Mouse (Mus musculus): ENCODE results near the gene Ppox. TPM values are rescaled to one million over a fixed set of nuclear protein-coding genes. Genes with fewer than 3 reads are reported as not detected.

Ppox gene
- polyA plus RNA-seq, 1 experiment from 2014 or later = 46.8 TPM

- Histone ChIP-seq H3K4me3 (replicated peaks; ENCODE audit: low read depth, low read length) (no peak overlapping the region), H3K9ac (replicated peaks; ENCODE audit: low read length) (no peak overlapping the region), H3K27me3 (ENCODE audit: control insufficient read depth, insufficient read depth, low read length) (no peaks in the 10 kb centered on the region), H3K4me2 (ENCODE audit: low read length) (no peak overlapping the region), H3K9me3 (ENCODE audit: control insufficient read depth, low read length) (no peaks in the 10 kb centered on the region), H3K27ac (replicated peaks; ENCODE audit: low read depth, low read length) (no peak overlapping the region), H3K4me1 (ENCODE audit: control insufficient read depth, insufficient read depth, low read length) (no peaks in the 10 kb centered on the region), H3K36me3 (ENCODE audit: control insufficient read depth, insufficient read depth, low read length) (peaks cover 59% of the 10 kb centered on the region)
- DNase-seq = no peak
- WGBS = 95% methylated on average over 4 of the region's 4 CpGs
- no peak for ATAC-seq (ENCODE audit: low FRiP score, low TSS enrichment)
Observed at GRCm38 (mm10) chr1:171234538-171234937, 46.4 kb downstream of the Ppox start.

- WGBS = 92% methylated on average over 14 of the region's 14 CpGs
- Histone ChIP-seq H3K4me1 (ENCODE audit: control insufficient read depth, insufficient read depth, low read length) (no peaks in the 10 kb centered on the region), H3K9me3 (ENCODE audit: control insufficient read depth, low read length) (no peaks in the 10 kb centered on the region), H3K4me3 (replicated peaks; ENCODE audit: low read depth, low read length) (no peak within 1 kb of the TSS), H3K9ac (replicated peaks; ENCODE audit: low read length) (no peak within 1 kb of the TSS), H3K27ac (replicated peaks; ENCODE audit: low read depth, low read length) (no peak within 1 kb of the TSS), H3K36me3 (ENCODE audit: control insufficient read depth, insufficient read depth, low read length) (peaks cover 55% of the 10 kb centered on the region), H3K27me3 (ENCODE audit: control insufficient read depth, insufficient read depth, low read length) (no peaks in the 10 kb centered on the region), H3K4me2 (ENCODE audit: low read length) (no peak within 1 kb of the TSS)
- DNase-seq (no peak), ATAC-seq (ENCODE audit: low FRiP score, low TSS enrichment) (no peak)
Observed at GRCm38 (mm10) chr1:171234126-171234525, 46.9 kb downstream of the Ppox start, which contains the start of gene Fcer1g. Gene Fcer1g, minus strand, starts transcription at chr1:171234365.

- Histone ChIP-seq H3K4me2 (ENCODE audit: low read length) (no peak overlapping the region), H3K4me3 (replicated peaks; ENCODE audit: low read depth, low read length) (no peak overlapping the region), H3K9me3 (ENCODE audit: control insufficient read depth, low read length) (no peaks in the 10 kb centered on the region), H3K4me1 (ENCODE audit: control insufficient read depth, insufficient read depth, low read length) (no peaks in the 10 kb centered on the region), H3K27me3 (ENCODE audit: control insufficient read depth, insufficient read depth, low read length) (no peaks in the 10 kb centered on the region), H3K27ac (replicated peaks; ENCODE audit: low read depth, low read length) (no peak overlapping the region), H3K9ac (replicated peaks; ENCODE audit: low read length) (no peak overlapping the region), H3K36me3 (ENCODE audit: control insufficient read depth, insufficient read depth, low read length) (peaks cover 45% of the 10 kb centered on the region)
- DNase-seq (no peak), ATAC-seq (ENCODE audit: low FRiP score, low TSS enrichment) (no peak)
- WGBS = 85% methylated on average over 12 of the region's 12 CpGs
Observed at GRCm38 (mm10) chr1:171232800-171233730, 47.9 kb downstream of the Ppox start.

- no peak for DNase-seq
- no peak for ATAC-seq (ENCODE audit: low FRiP score, low TSS enrichment)
- 92% methylated on average over 5 of the region's 5 CpGs for WGBS
- Histone ChIP-seq H3K4me2 (ENCODE audit: low read length) (no peak overlapping the region), H3K4me1 (ENCODE audit: control insufficient read depth, insufficient read depth, low read length) (no peaks in the 10 kb centered on the region), H3K4me3 (replicated peaks; ENCODE audit: low read depth, low read length) (no peak overlapping the region), H3K9ac (replicated peaks; ENCODE audit: low read length) (no peak overlapping the region), H3K27me3 (ENCODE audit: control insufficient read depth, insufficient read depth, low read length) (no peaks in the 10 kb centered on the region), H3K9me3 (ENCODE audit: control insufficient read depth, low read length) (no peaks in the 10 kb centered on the region), H3K36me3 (ENCODE audit: control insufficient read depth, insufficient read depth, low read length) (peaks cover 38% of the 10 kb centered on the region), H3K27ac (replicated peaks; ENCODE audit: low read depth, low read length) (no peak overlapping the region)
Observed at GRCm38 (mm10) chr1:171232348-171232747, 48.6 kb downstream of the Ppox start.

- WGBS = 76% methylated on average over 4 of the region's 4 CpGs
- H3K36me3 ChIP-seq (ENCODE audit: control insufficient read depth, insufficient read depth, low read length) = peaks cover 33% of the 10 kb centered on the region
Observed at GRCm38 (mm10) chr1:171231844-171232243, 49.1 kb downstream of the Ppox start.

GRCm38 (mm10) chr1:171230215-171230614 lies 50.8 kb downstream of the Ppox start:
- H3K9me3 ChIP-seq (ENCODE audit: control insufficient read depth, low read length) = no peaks in the 10 kb centered on the region
- H3K9ac ChIP-seq (replicated peaks; ENCODE audit: low read length) = no peak overlapping the region
- 65% methylated on average over 3 of the region's 3 CpGs for WGBS
- no peaks in the 10 kb centered on the region for H3K4me1 ChIP-seq (ENCODE audit: control insufficient read depth, insufficient read depth, low read length)
- ATAC-seq (ENCODE audit: low FRiP score, low TSS enrichment) (no peak), DNase-seq (no peak)
- H3K36me3 ChIP-seq (ENCODE audit: control insufficient read depth, insufficient read depth, low read length) = peaks cover 17% of the 10 kb centered on the region
- no peak overlapping the region for H3K27ac ChIP-seq (replicated peaks; ENCODE audit: low read depth, low read length)
- H3K4me2 ChIP-seq (ENCODE audit: low read length) = no peak overlapping the region
- no peaks in the 10 kb centered on the region for H3K27me3 ChIP-seq (ENCODE audit: control insufficient read depth, insufficient read depth, low read length)
- no peak overlapping the region for H3K4me3 ChIP-seq (replicated peaks; ENCODE audit: low read depth, low read length)

More at GRCm38 (mm10) chr1:171231844-171232243, 49.1 kb downstream of the Ppox start:
- no peak overlapping the region for H3K27ac ChIP-seq (replicated peaks; ENCODE audit: low read depth, low read length)
- no peak overlapping the region for H3K9ac ChIP-seq (replicated peaks; ENCODE audit: low read length)
- H3K4me1 ChIP-seq (ENCODE audit: control insufficient read depth, insufficient read depth, low read length) = no peaks in the 10 kb centered on the region
- no peaks in the 10 kb centered on the region for H3K27me3 ChIP-seq (ENCODE audit: control insufficient read depth, insufficient read depth, low read length)
- no peak overlapping the region for H3K4me3 ChIP-seq (replicated peaks; ENCODE audit: low read depth, low read length)
- H3K4me2 ChIP-seq (ENCODE audit: low read length) = no peak overlapping the region
- DNase-seq (no peak), ATAC-seq (ENCODE audit: low FRiP score, low TSS enrichment) (no peak)
- H3K9me3 ChIP-seq (ENCODE audit: control insufficient read depth, low read length) = no peaks in the 10 kb centered on the region

- Histone ChIP-seq H3K9me3 (ENCODE audit: control insufficient read depth, low read length) (no peaks in the 10 kb centered on the region), H3K27me3 (ENCODE audit: control insufficient read depth, insufficient read depth, low read length) (no peaks in the 10 kb centered on the region), H3K4me2 (ENCODE audit: low read length) (no peak overlapping the region), H3K27ac (replicated peaks; ENCODE audit: low read depth, low read length) (no peak overlapping the region), H3K4me1 (ENCODE audit: control insufficient read depth, insufficient read depth, low read length) (no peaks in the 10 kb centered on the region), H3K9ac (replicated peaks; ENCODE audit: low read length) (no peak overlapping the region), H3K4me3 (replicated peaks; ENCODE audit: low read depth, low read length) (no peak overlapping the region), H3K36me3 (ENCODE audit: control insufficient read depth, insufficient read depth, low read length) (peaks cover 12% of the 10 kb centered on the region)
- ATAC-seq (ENCODE audit: low FRiP score, low TSS enrichment) (no peak), DNase-seq (no peak)
- WGBS = 30% methylated on average over 6 of the region's 6 CpGs
Observed at GRCm38 (mm10) chr1:171229750-171230149, 51.2 kb downstream of the Ppox start.

GRCm38 (mm10) chr1:171227879-171228278 lies 53.1 kb downstream of the Ppox start:
- Histone ChIP-seq H3K9ac (replicated peaks; ENCODE audit: low read length) (no peak overlapping the region), H3K4me2 (ENCODE audit: low read length) (no peak overlapping the region), H3K4me3 (replicated peaks; ENCODE audit: low read depth, low read length) (no peak overlapping the region), H3K36me3 (ENCODE audit: control insufficient read depth, insufficient read depth, low read length) (no peaks in the 10 kb centered on the region), H3K27ac (replicated peaks; ENCODE audit: low read depth, low read length) (no peak overlapping the region), H3K9me3 (ENCODE audit: control insufficient read depth, low read length) (no peaks in the 10 kb centered on the region), H3K27me3 (ENCODE audit: control insufficient read depth, insufficient read depth, low read length) (no peaks in the 10 kb centered on the region), H3K4me1 (ENCODE audit: control insufficient read depth, insufficient read depth, low read length) (no peaks in the 10 kb centered on the region)
- DNase-seq (no peak), ATAC-seq (ENCODE audit: low FRiP score, low TSS enrichment) (no peak)
- WGBS = 79% methylated on average over 1 of the region's 1 CpGs

- H3K36me3 ChIP-seq (ENCODE audit: control insufficient read depth, insufficient read depth, low read length) = no peaks in the 10 kb centered on the region
- peaks cover under 1% of the 10 kb centered on the region; the same call in 1 of the 2 replicates for H3K4me1 ChIP-seq (ENCODE audit: control insufficient read depth, insufficient read depth, low read length)
- H3K9me3 ChIP-seq (ENCODE audit: control insufficient read depth, low read length) = no peaks in the 10 kb centered on the region
- 52% methylated on average over 4 of the region's 4 CpGs for WGBS
- DNase-seq = no peak
- no peak overlapping the region for H3K9ac ChIP-seq (replicated peaks; ENCODE audit: low read length)
- no peak for ATAC-seq (ENCODE audit: low FRiP score, low TSS enrichment)
- no peaks in the 10 kb centered on the region for H3K27me3 ChIP-seq (ENCODE audit: control insufficient read depth, insufficient read depth, low read length)
- no peak overlapping the region for H3K27ac ChIP-seq (replicated peaks; ENCODE audit: low read depth, low read length)
- H3K4me2 ChIP-seq (ENCODE audit: low read length) = no peak overlapping the region
- no peak overlapping the region for H3K4me3 ChIP-seq (replicated peaks; ENCODE audit: low read depth, low read length)
Observed at GRCm38 (mm10) chr1:171226780-171227179, 54.2 kb downstream of the Ppox start.

All from midbrain, embryonic 14.5 days (tissue).